Mouse (Mus musculus): ENCODE data around the gene Cacna1f. TPM values are rescaled to one million over a fixed set of nuclear protein-coding genes. Genes with fewer than 3 reads are reported as not detected.
A peak's percentile ranks its signal among the peaks of the same experiment; 100 is the strongest.

Cacna1f gene
- polyA plus RNA-seq, 1 experiment = 0.03 TPM

DNA sequence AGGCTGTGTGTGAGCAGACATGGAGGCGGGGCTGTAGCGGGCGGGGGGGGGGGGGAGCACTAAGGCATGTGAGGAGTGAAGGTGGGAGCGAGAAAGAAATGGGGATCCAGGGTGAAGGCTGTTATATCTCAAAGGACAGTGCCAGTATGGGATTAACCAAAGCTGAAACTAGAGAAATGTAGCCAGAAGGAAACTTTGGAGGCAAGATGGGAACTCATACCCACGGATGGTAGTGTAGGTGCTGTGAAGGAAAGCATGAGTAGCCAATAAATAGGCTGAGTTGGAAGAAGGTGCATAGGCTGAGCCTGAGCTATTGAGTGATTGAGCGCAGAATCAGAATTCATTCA is 32.0 kb upstream of the Cacna1f start:
- no peak for TF ChIP-seq FLI1 (IDR thresholded peaks at IDR 0.05; ENCODE audit: low read length)
- no peak for TF ChIP-seq GATA1 (IDR thresholded peaks at IDR 0.05; ENCODE audit: borderline replicate concordance, low read length)
- Histone ChIP-seq H3K9me3 (peaks cover 7% of the 10 kb centered on the region; the same call in 1 of the 2 replicates), H3K27me3 (replicated peaks) (peaks cover 4% of the 10 kb centered on the region), H3K36me3 (replicated peaks; ENCODE audit: low read length) (peaks cover 11% of the 10 kb centered on the region), H3K4me3 (replicated peaks) (peak overlapping the region; percentile 95), H3K4me1 (peaks cover 52% of the 10 kb centered on the region)

DNA sequence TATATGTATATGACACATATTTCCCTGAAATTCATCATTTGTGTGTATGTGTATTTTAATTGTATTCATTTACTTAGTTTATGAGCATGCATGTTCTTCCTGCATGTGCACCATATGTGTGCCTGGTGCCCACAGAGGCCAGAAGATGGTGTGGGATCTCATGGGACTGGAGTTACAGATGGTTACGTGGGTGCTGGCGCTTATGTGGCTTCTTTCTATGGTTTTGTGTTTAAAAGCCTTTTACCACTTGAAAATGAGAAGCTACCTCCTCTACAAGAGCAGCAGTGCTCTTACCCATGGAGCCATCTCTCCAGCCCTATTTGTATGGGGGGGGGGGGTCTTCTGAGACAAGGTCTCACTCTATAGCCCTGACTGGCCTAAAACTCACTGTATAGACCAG is 25.7 kb upstream of the Cacna1f start:
- Histone ChIP-seq H3K27me3 (replicated peaks) (peaks cover 6% of the 10 kb centered on the region), H3K9me3 (no peaks in the 10 kb centered on the region), H3K36me3 (replicated peaks; ENCODE audit: low read length) (peaks cover 29% of the 10 kb centered on the region), H3K4me1 (peaks cover 5% of the 10 kb centered on the region; the same call in 1 of the 2 replicates), H3K4me3 (replicated peaks) (no peak overlapping the region)
- TF ChIP-seq FLI1 (IDR thresholded peaks at IDR 0.05; ENCODE audit: low read length) = no peak
- TF ChIP-seq GATA1 (IDR thresholded peaks at IDR 0.05; ENCODE audit: borderline replicate concordance, low read length) = no peak

DNA sequence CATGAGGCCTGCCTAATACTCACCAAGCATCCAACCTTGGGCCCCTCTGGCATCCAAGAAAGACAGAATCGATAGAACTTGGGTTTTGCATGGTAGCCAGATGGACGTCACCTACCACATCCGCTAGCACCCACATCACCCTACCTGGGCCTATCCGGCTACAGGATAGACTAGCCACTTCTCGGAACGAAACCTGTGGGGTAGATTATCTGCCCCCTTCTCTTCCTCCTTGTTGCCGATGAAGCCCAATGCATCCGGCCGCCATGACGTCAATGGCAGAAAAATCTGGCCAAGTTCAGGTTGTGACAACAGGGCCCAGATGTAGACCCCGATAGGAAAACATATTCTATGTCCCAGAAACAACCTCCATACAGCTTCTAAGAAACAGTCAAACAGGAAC is 23.0 kb upstream of the Cacna1f start:
- H3K4me1 ChIP-seq = peaks cover 4% of the 10 kb centered on the region
- H3K36me3 ChIP-seq (replicated peaks; ENCODE audit: low read length) = peaks cover 52% of the 10 kb centered on the region
- H3K9me3 ChIP-seq = no peaks in the 10 kb centered on the region
- H3K4me3 ChIP-seq (replicated peaks) = no peak overlapping the region
- peaks cover 2% of the 10 kb centered on the region for H3K27me3 ChIP-seq (replicated peaks)
- no peak for TF ChIP-seq FLI1 (IDR thresholded peaks at IDR 0.05; ENCODE audit: low read length)
- no peak for TF ChIP-seq GATA1 (IDR thresholded peaks at IDR 0.05; ENCODE audit: borderline replicate concordance, low read length)

DNA sequence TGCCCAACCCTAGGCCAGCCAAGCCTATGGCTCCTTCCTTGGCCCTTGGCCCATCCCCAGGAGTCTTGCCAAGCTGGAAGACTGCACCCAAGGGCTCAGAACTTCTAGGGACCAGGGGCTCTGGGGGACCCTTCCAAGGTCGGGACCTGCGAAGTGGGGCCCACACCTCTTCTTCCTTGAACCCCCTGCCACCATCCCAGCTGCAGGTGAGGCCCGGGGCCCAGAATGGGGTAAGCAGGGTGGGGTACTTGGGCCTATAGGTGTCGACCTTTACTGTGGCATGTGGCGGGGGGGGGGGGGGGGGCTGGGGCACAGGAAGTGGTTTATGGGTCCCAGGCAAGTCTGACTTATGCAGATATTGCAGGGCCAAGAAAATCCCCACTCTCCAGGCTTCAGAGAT is 20.5 kb upstream of the Cacna1f start:
- TF ChIP-seq GATA1 (IDR thresholded peaks at IDR 0.05; ENCODE audit: borderline replicate concordance, low read length) (no peak), FLI1 (IDR thresholded peaks at IDR 0.05; ENCODE audit: low read length) (no peak)
- Histone ChIP-seq H3K4me3 (replicated peaks) (no peak overlapping the region), H3K36me3 (replicated peaks; ENCODE audit: low read length) (peaks cover 75% of the 10 kb centered on the region)

DNA sequence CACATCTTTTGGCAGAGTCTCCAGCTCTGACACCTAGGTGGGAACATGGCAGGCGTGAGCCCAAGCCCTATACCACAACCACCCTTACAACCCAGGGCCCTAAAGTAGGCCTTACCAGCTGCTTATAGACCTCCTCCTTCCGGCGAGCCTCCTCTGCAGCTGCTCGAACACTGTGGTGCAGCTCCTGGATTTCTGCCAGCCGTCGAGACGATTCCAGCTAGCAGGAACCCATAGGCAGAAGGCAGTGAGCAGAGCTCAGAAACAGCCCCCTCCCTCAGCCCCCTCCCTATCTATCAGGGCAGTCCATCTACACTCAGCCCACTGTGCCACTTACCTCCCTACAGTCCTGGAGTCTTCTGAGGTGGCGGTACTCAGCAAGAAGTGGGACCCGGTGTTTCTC is 11.5 kb upstream of the Cacna1f start:
- Histone ChIP-seq H3K4me1 (no peaks in the 10 kb centered on the region), H3K4me3 (replicated peaks) (no peak overlapping the region), H3K27me3 (replicated peaks) (no peaks in the 10 kb centered on the region), H3K36me3 (replicated peaks; ENCODE audit: low read length) (peaks cover 97% of the 10 kb centered on the region), H3K9me3 (no peaks in the 10 kb centered on the region)
- TF ChIP-seq FLI1 (IDR thresholded peaks at IDR 0.05; ENCODE audit: low read length) = no peak
- TF ChIP-seq GATA1 (IDR thresholded peaks at IDR 0.05; ENCODE audit: borderline replicate concordance, low read length) = no peak

More for the DNA sequence above, 20.5 kb upstream of the Cacna1f start:
- H3K4me1 ChIP-seq = peaks cover 4% of the 10 kb centered on the region
- no peaks in the 10 kb centered on the region for H3K27me3 ChIP-seq (replicated peaks)
- H3K9me3 ChIP-seq = no peaks in the 10 kb centered on the region

DNA sequence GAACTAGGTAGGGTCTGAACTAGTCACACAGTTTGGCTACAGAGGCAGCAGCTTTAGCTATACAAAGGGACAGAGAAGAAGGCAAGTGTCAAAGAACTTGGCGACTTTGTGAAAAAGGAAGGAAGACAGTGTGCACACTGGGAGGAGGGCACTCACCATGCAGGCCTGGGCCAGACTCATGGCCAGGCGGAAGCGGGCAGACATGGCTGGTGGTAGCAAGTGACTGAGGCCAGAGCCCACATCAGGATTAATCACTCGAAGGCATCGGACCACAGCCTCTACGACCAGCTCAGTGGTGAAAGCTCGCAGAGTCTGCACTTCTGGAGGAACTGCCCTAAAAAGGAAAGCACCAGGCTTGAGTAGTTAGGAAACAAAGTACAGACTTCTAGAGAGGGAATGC is 2.9 kb upstream of the Cacna1f start:
- TF ChIP-seq FLI1 (IDR thresholded peaks at IDR 0.05; ENCODE audit: low read length) (no peak), GATA1 (IDR thresholded peaks at IDR 0.05; ENCODE audit: borderline replicate concordance, low read length) (no peak)
- H3K9me3 ChIP-seq = no peaks in the 10 kb centered on the region

DNA sequence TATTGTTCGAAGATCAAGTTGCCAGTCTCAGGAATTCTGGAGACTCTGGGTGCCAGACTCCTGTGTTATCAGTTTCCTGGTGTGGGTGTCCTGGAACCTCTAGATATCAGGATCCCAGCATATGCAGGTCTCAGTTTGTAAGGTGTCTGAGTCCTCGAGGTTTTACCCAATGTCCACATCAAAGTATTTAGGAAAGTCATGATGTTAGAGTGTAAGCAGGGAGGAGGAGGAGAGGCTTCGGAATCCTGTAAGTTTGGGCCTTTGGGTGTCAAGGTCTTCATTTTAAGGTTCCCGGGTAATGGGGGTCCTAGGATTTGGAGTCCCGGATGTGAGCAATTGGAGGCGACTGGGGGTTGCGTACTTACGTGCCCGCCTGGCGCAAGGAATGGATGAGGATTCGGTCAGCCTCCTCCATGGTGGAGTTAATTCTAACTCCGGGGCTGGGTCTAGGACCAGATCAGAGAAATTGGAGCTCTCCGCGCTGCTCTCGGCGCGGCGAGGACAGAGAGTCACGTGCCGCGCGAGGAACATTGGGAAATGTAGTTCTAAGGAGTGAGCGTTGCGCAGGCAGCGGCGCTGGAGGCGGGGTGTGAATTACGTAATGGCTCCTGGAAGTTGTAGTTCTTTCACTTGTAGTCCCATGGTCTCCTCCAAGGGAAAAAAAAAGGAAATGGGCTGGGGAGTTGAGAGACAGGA is 1.9 kb upstream of the Cacna1f start, which contains the start of gene Ccdc22:
Gene Ccdc22 (minus strand): TSS at position 639 of the 696 bp plus-strand sequence.
- H3K4me1 ChIP-seq = peaks cover 20% of the 10 kb centered on the region
- TF ChIP-seq GATA1 (IDR thresholded peaks at IDR 0.05; ENCODE audit: borderline replicate concordance, low read length) (no peak), FLI1 (IDR thresholded peaks at IDR 0.05; ENCODE audit: low read length) (no peak)
- no peaks in the 10 kb centered on the region for H3K9me3 ChIP-seq
- peaks cover 37% of the 10 kb centered on the region for H3K36me3 ChIP-seq (replicated peaks; ENCODE audit: low read length)
- H3K27me3 ChIP-seq (replicated peaks) = peaks cover 22% of the 10 kb centered on the region
- peak within 1 kb of the TSS; percentile 93 for H3K4me3 ChIP-seq (replicated peaks)

More for the DNA sequence above, 2.9 kb upstream of the Cacna1f start:
- H3K4me3 ChIP-seq (replicated peaks) = peak overlapping the region; percentile 93
- peaks cover 17% of the 10 kb centered on the region for H3K4me1 ChIP-seq
- peaks cover 15% of the 10 kb centered on the region for H3K27me3 ChIP-seq (replicated peaks)
- H3K36me3 ChIP-seq (replicated peaks; ENCODE audit: low read length) = peaks cover 47% of the 10 kb centered on the region

DNA sequence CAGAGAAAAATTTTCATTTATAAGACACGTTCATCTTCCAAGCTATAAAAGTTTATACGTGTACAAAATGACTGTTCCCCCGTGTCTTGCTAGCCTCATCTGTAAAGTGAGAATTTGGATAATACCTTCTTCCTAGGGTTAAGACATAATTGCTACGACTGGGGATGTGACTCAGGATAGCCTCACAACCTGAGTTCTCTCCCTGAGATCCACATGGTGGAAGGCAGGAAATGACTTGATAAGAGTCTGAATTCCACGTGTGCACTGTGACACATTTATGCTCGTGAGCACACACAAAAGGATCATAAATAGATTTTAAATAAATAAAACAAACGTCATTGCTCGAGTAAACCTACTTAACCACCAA is 1.3 kb upstream of the Cacna1f start:
- 0 out of 2 replicates have a peak, but pooled peaks cover under 1% of the 10 kb centered on the region for H3K9me3 ChIP-seq
- H3K27me3 ChIP-seq (replicated peaks) = peaks cover 26% of the 10 kb centered on the region
- H3K4me1 ChIP-seq = peaks cover 25% of the 10 kb centered on the region
- TF ChIP-seq GATA1 (IDR thresholded peaks at IDR 0.05; ENCODE audit: borderline replicate concordance, low read length) (no peak), FLI1 (IDR thresholded peaks at IDR 0.05; ENCODE audit: low read length) (no peak)
- H3K36me3 ChIP-seq (replicated peaks; ENCODE audit: low read length) = peaks cover 31% of the 10 kb centered on the region
- H3K4me3 ChIP-seq (replicated peaks) = peak overlapping the region; percentile 93

DNA sequence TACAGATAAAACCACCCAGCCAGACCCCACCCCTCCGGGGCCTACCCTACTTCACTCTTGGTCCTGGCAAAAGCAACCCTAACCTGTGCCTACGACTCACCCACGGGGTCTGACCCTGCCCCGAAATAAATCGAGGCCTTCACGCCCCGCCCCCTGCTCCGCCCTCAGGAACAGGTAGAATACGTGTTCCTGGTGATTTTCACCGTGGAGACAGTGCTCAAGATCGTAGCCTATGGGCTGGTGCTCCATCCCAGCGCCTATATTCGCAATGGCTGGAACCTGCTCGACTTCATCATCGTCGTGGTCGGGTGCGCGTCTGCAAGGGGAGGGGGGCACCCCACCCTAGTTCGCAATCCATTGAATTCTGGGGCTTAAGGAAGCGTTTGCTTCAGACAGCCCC is 3.2 kb downstream of the Cacna1f start:
- H3K4me1 ChIP-seq = peaks cover 18% of the 10 kb centered on the region
- H3K36me3 ChIP-seq (replicated peaks; ENCODE audit: low read length) = no peaks in the 10 kb centered on the region
- peaks cover 48% of the 10 kb centered on the region for H3K27me3 ChIP-seq (replicated peaks)
- peaks cover 14% of the 10 kb centered on the region; the same call in 1 of the 2 replicates for H3K9me3 ChIP-seq
- peak overlapping the region; percentile 90 for H3K4me3 ChIP-seq (replicated peaks)
- TF ChIP-seq FLI1 (IDR thresholded peaks at IDR 0.05; ENCODE audit: low read length) = no peak
- no peak for TF ChIP-seq GATA1 (IDR thresholded peaks at IDR 0.05; ENCODE audit: borderline replicate concordance, low read length)

DNA sequence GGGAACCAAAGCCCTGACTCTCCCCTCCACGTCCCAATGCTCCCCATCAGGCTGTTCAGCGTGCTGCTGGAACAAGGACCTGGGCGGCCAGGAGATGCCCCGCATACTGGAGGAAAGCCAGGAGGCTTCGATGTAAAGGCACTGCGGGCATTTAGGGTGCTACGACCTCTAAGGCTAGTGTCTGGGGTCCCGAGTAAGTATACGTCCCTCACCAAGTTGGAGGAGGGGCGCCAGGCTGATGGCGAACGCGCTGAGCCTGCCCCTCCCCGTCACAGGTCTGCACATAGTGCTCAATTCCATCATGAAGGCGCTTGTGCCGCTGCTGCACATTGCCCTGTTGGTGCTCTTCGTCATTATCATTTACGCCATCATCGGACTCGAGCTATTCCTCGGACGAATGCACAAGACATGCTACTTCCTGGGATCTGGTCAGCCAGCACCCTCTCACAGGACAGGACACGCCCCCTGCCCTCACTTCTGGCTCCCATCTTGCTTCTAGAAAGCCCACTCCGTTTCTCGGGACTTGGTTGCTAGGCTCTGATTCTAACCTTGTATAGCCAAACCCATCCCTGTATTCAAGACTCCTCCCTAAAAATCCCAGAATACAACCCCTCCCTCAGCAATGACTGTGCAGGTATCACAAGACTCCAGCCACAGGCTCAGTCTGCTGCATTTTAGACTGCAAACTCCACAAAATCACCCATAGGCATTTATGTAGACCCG is 3.8 kb downstream of the Cacna1f start:
- H3K4me3 ChIP-seq (replicated peaks) = peak overlapping the region; percentile 90

More for the DNA sequence above, 3.8 kb downstream of the Cacna1f start:
- no peaks in the 10 kb centered on the region for H3K36me3 ChIP-seq (replicated peaks; ENCODE audit: low read length)
- H3K4me1 ChIP-seq = peaks cover 18% of the 10 kb centered on the region
- no peak for TF ChIP-seq GATA1 (IDR thresholded peaks at IDR 0.05; ENCODE audit: borderline replicate concordance, low read length)
- TF ChIP-seq FLI1 (IDR thresholded peaks at IDR 0.05; ENCODE audit: low read length) = no peak
- H3K27me3 ChIP-seq (replicated peaks) = peaks cover 50% of the 10 kb centered on the region
- peaks cover 14% of the 10 kb centered on the region; the same call in 1 of the 2 replicates for H3K9me3 ChIP-seq
